ENCODE assay signal across 8 mouse cellular contexts in the genomic region with DNA sequence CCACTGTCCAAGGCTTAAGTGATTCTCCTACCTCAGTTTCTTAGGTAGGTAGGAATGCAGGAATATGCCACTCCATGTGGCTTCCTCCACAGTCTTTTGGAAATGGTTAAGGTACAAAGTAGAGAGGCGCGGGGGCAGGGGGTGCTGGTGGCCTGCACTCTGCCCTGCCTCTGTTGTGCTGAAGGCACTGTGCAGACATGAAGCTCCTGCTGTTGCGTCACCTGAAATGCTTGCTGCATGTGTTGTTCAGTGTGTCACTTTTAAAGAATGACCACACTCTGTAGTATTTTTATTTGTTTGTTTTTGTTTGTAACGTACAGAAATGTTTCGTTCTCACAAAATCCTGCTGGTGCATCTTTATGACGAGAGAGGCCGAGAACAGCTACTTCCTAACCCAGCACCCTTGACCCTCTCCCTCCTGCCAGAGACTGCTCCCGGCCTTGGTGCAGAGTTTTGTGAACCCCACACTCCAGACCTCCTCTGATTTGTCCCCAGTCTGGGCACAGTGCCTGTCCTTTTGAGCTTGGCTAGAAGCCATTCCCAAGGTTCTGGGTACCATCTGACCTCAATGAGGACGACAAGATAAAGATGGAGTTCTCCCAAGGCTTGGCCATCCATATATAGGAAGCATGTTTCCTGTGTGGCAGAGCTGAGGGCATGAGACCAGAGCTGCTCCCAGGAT. TPM values are rescaled to one million over a fixed set of nuclear protein-coding genes. Genes with fewer than 3 reads are reported as not detected.
A peak's percentile ranks its signal among the peaks of the same experiment; 100 is the strongest.
DNase-seq lines count a peak whose midpoint lies in the region; ATAC-seq and TF ChIP-seq lines count a peak whose summit lies in the region.

No protein-coding gene starts in this region.

- H3K36me3 ChIP-seq in midbrain, embryonic 10.5 days, result no peaks in the 10 kb centered on the region
- no peaks in the 10 kb centered on the region; the same call in 1 of the 2 replicates for H3K36me3 ChIP-seq in midbrain, postnatal 0 days (ENCODE audit: insufficient read depth, low read length)

- H3K9ac ChIP-seq in midbrain, postnatal 0 days (replicated peaks; ENCODE audit: low read length, poor library complexity, severe bottlenecking), result no peak overlapping the region; the same call in 1 of the 2 replicates

- no peaks in the 10 kb centered on the region for H3K27me3 ChIP-seq in midbrain, embryonic 10.5 days (ENCODE audit: low read depth, poor library complexity, severe bottlenecking)
- H3K27me3 ChIP-seq in midbrain, postnatal 0 days (ENCODE audit: insufficient read depth, low read length), result no peaks in the 10 kb centered on the region

- H3K4me3 ChIP-seq in midbrain, embryonic 10.5 days, result no peak overlapping the region
- no peak overlapping the region for H3K4me3 ChIP-seq in midbrain, postnatal 0 days (ENCODE audit: low read depth, low read length)

- no peak overlapping the region for H3K4me2 ChIP-seq in midbrain, postnatal 0 days (ENCODE audit: low read depth, low read length, poor library complexity, severe bottlenecking)

- H3K9me3 ChIP-seq in midbrain, embryonic 10.5 days (replicated peaks), result no peaks in the 10 kb centered on the region
- no peaks in the 10 kb centered on the region for H3K9me3 ChIP-seq in midbrain, postnatal 0 days (ENCODE audit: low read length)

- DNase-seq in adrenal gland, adult (ENCODE audit: inconsistent age in 2 of 2, low spot score in 1 of 2), result peak; percentile 88 to 93
- no peak for DNase-seq in adrenal gland, postnatal 4 days (ENCODE audit: low spot score in 2 of 2)
- peak; percentile 10 for DNase-seq in midbrain, embryonic 10.5 days (ENCODE audit: low spot score)
- DNase-seq in midbrain, postnatal 0 days (ENCODE audit: low spot score), result no peak
- peak; percentile 60 to 69 for DNase-seq in cerebellum, postnatal 25 days
- DNase-seq in kidney, postnatal 36 days, result peak; percentile 56 to 57
- no peak for DNase-seq in left cerebral cortex, adult 9 months (ENCODE audit: low spot score in 2 of 2)
- DNase-seq in right cerebral cortex, postnatal 4 days, result no peak

- TF ChIP-seq CTCF in midbrain, postnatal 0 days (IDR thresholded peaks at IDR 0.05), result no peak

- H3K27ac ChIP-seq in midbrain, embryonic 10.5 days (replicated peaks), result peak overlapping the region; percentile 93
- no peak overlapping the region for H3K27ac ChIP-seq in midbrain, postnatal 0 days (ENCODE audit: low read depth, low read length)

- H3K4me1 ChIP-seq in midbrain, embryonic 10.5 days, result peaks cover 95% of the 10 kb centered on the region
- peaks cover 4% of the 10 kb centered on the region; the same call in 1 of the 2 replicates for H3K4me1 ChIP-seq in midbrain, postnatal 0 days (ENCODE audit: insufficient read depth, low read length)

- WGBS in midbrain, embryonic 10.5 days, result 77% methylated on average over 9 of the region's 9 CpGs
- WGBS in midbrain, postnatal 0 days, result 82% methylated on average over 9 of the region's 9 CpGs

- ATAC-seq in midbrain, postnatal 0 days (ENCODE audit: low FRiP score), result no peak

RNA-seq across cellular contexts. Expression of a gene that starts 35.2 kb away (rescaled TPM):
- total RNA-seq in adrenal gland, postnatal 4 days (2021), result 10 to 100 TPM; 56.9 to 59.4 TPM
- 110 and 133 TPM in 2 replicates for polyA plus RNA-seq in midbrain, embryonic 10.5 days (2016; fragmentation: Nextera tagmentation; extraction: Ambion mirVana)
- 161 and 219 TPM in 2 replicates for total RNA-seq in midbrain, postnatal 0 days (2014; rRNA removed)
- 54.5 and 60.6 TPM in 2 replicates for polyA plus RNA-seq in midbrain, postnatal 0 days (2015; fragmentation: Nextera tagmentation; extraction: Ambion mirVana)

RNA-seq across cellular contexts. Expression of a gene that starts 35.3 kb away (rescaled TPM):
- total RNA-seq in adrenal gland, postnatal 4 days (2021), result 10 to 100 TPM; 42.3 to 45.5 TPM
- 40.1 and 45.2 TPM in 2 replicates for polyA plus RNA-seq in midbrain, embryonic 10.5 days (2016; fragmentation: Nextera tagmentation; extraction: Ambion mirVana)
- 40.3 and 44.1 TPM in 2 replicates for total RNA-seq in midbrain, postnatal 0 days (2014; rRNA removed)
- 88.0 and 94.8 TPM in 2 replicates for polyA plus RNA-seq in midbrain, postnatal 0 days (2015; fragmentation: Nextera tagmentation; extraction: Ambion mirVana)

RNA-seq across cellular contexts. Expression of a gene that starts 43.0 kb away (rescaled TPM):
- 10 to 100 TPM; 60.2 to 67.6 TPM for total RNA-seq in adrenal gland, postnatal 4 days (2021)
- 30.6 and 30.7 TPM in 2 replicates for polyA plus RNA-seq in midbrain, embryonic 10.5 days (2016; fragmentation: Nextera tagmentation; extraction: Ambion mirVana)
- 13.3 and 22.9 TPM in 2 replicates for total RNA-seq in midbrain, postnatal 0 days (2014; rRNA removed)
- 38.3 and 42.6 TPM in 2 replicates for polyA plus RNA-seq in midbrain, postnatal 0 days (2015; fragmentation: Nextera tagmentation; extraction: Ambion mirVana)

RNA-seq across cellular contexts. Expression of a gene that starts 43.5 kb away (rescaled TPM):
- total RNA-seq in adrenal gland, postnatal 4 days (2021), result 100 to 1,000 TPM in 1 of 2 experiments, 10 to 100 TPM in 1; 99.0 to 129 TPM
- 62.0 and 66.0 TPM in 2 replicates for polyA plus RNA-seq in midbrain, embryonic 10.5 days (2016; fragmentation: Nextera tagmentation; extraction: Ambion mirVana)
- 62.3 and 74.6 TPM in 2 replicates for total RNA-seq in midbrain, postnatal 0 days (2014; rRNA removed)
- 95.0 and 103 TPM in 2 replicates for polyA plus RNA-seq in midbrain, postnatal 0 days (2015; fragmentation: Nextera tagmentation; extraction: Ambion mirVana)

Comparison
In these comparisons a context has a peak if more than half of its experiments do, and no peak if none do; other contexts are left out.
1. DNase-seq: peak in adrenal gland, adult (2 of 2), midbrain, embryonic 10.5 days (single experiment), cerebellum, postnatal 25 days (2 of 2) and kidney, postnatal 36 days (2 of 2); none in adrenal gland, postnatal 4 days (0 of 2), midbrain, postnatal 0 days (single experiment), left cerebral cortex, adult 9 months (0 of 2) and right cerebral cortex, postnatal 4 days (single experiment).